Mouse (Mus musculus) embryonic facial prominence, embryonic 11.5 days (tissue): ENCODE data around the gene Taok3. TPM values are rescaled to one million over a fixed set of nuclear protein-coding genes. Genes with fewer than 3 reads are reported as not detected.
A peak's percentile ranks its signal among the peaks of the same experiment; 100 is the strongest.

Experiments used
- ATAC-seq: fragments of 200-750 bp; cut with Nextera tagmentation; replicated peaks from 2 replicates; pipeline ENCODE4 v1.8.0; 2017; ENCODE audit warnings: low read depth; ENCODE audit not compliant: insufficient number of reproducible peaks, low FRiP score, low TSS enrichment
- DNase-seq: peaks from one replicate; pipeline ENCODE4 v3.0.0-alpha.2; 2015; ENCODE audit warnings: low spot score
- H3K27ac ChIP-seq: fragments of 300-500 bp; sonication (generic); replicated peaks from 2 replicates; pipeline ENCODE4 v1.5.1; 2014; ENCODE audit warnings: mild to moderate bottlenecking, low read depth, low read length, control low read depth
- H3K27me3 ChIP-seq: fragments of 300-500 bp; sonication (generic); 2 replicates; pipeline ENCODE4 v1.6.1; 2014; ENCODE audit warnings: mild to moderate bottlenecking, low read length, moderate library complexity, mixed read lengths; ENCODE audit not compliant: control insufficient read depth, insufficient read depth
- H3K36me3 ChIP-seq: fragments of 300-500 bp; sonication (generic); replicated peaks from 2 replicates; pipeline ENCODE4 v1.6.1; 2014; ENCODE audit warnings: low read depth, mild to moderate bottlenecking, low read length, moderate library complexity, mixed read lengths; ENCODE audit not compliant: control insufficient read depth, insufficient read depth
- H3K4me1 ChIP-seq: fragments of 300-500 bp; sonication (generic); 2 replicates; pipeline ENCODE4 v1.6.1; 2014; ENCODE audit warnings: low read length, mixed read lengths; ENCODE audit not compliant: control insufficient read depth, insufficient read depth
- H3K4me2 ChIP-seq: fragments of 300-500 bp; sonication (generic); 2 replicates; pipeline ENCODE4 v1.6.1; 2014; ENCODE audit warnings: low read depth, mild to moderate bottlenecking, control low read depth, low read length, moderate library complexity
- H3K4me3 ChIP-seq: fragments of 300-500 bp; sonication (generic); 2 replicates; pipeline ENCODE4 v1.5.1; 2014; ENCODE audit warnings: low read depth, low read length, control low read depth
- H3K9ac ChIP-seq: fragments of 300-500 bp; sonication (generic); replicated peaks from 2 replicates; pipeline ENCODE4 v1.6.1; 2014; ENCODE audit warnings: mild to moderate bottlenecking, control low read depth, low read length
- H3K9me3 ChIP-seq: fragments of 300-500 bp; sonication (generic); replicated peaks from 2 replicates; pipeline ENCODE4 v1.6.1; 2016; ENCODE audit warnings: mild to moderate bottlenecking, low read length, inconsistent platforms, mixed read lengths; ENCODE audit not compliant: control insufficient read depth
- WGBS: fragments of 180-500 bp; shearing (Covaris S2); extraction: QIAGEN DNeasy Blood & Tissue Kit; methylation state at CpG from one replicate; pipeline ENCODE4 v1.1.7; 2014; 5-methylcytosine and 5-hydroxymethylcytosine counted together
- polyA plus RNA-seq: library from polyadenylated mRNA; unstranded; fragments of >200 nt; fragmentation: Nextera tagmentation; extraction: Ambion mirVana; gene quantifications from 2 replicates; pipeline ENCODE4 v1.2.1, GENCODE M21; 2014

The Taok3 gene
- polyA plus RNA-seq, 1 experiment from 2014 or later = 12.0 TPM

DNA sequence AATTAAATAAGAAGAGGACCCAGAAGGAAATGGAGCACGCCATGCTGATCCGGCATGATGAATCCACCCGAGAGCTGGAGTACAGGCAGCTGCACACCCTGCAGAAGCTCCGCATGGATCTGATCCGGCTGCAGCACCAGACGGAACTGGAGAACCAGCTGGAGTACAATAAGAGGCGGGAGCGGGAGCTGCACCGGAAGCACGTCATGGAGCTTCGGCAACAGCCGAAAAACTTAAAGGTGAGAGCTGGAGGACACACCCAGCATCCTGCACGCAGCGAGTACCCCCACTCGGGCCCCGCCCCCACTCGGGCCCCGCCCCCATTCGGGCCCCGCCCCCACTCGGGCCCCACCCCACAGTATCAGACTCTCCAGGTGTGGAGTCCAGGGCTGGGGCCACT, 143.6 kb downstream of the Taok3 start:
- Histone ChIP-seq H3K4me3 (no peak overlapping the region), H3K9me3 (no peaks in the 10 kb centered on the region), H3K27ac (no peak overlapping the region), H3K27me3 (no peaks in the 10 kb centered on the region), H3K9ac (no peak overlapping the region), H3K4me1 (no peaks in the 10 kb centered on the region), H3K4me2 (no peak overlapping the region), H3K36me3 (no peaks in the 10 kb centered on the region)
- 87% methylated on average over 21 of the region's 21 CpGs for WGBS
- ATAC-seq (no peak; the same call in 1 of the 2 replicates), DNase-seq (no peak)

DNA sequence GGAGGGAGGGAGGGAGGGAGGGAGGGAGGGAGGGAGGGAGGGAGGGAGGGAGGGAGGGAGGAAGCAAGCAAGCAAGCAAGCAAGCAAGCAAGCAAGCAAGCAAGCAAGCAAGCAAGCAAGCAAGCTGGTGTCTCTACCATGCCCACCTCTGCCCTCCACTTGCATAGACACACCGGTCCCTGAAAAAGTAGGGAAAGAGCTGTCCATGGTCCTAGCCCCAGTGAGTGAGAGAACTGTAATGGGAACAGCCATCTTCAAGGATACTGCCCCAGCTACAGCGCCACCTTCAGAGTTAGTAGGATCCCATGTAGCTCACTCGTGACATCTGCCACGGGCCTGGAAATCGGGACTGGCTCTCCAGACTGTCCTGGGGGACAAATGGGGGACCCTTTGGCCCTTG, 144.8 kb downstream of the Taok3 start:
- no peaks in the 10 kb centered on the region for H3K36me3 ChIP-seq
- no peaks in the 10 kb centered on the region for H3K4me1 ChIP-seq
- no peak overlapping the region for H3K4me2 ChIP-seq
- H3K9me3 ChIP-seq = no peaks in the 10 kb centered on the region
- no peak overlapping the region for H3K9ac ChIP-seq
- WGBS = 46% methylated on average over 5 of the region's 5 CpGs
- H3K27ac ChIP-seq = no peak overlapping the region
- peak; percentile 71 for DNase-seq
- no peak overlapping the region for H3K4me3 ChIP-seq
- no peaks in the 10 kb centered on the region for H3K27me3 ChIP-seq
- no peak for ATAC-seq

DNA sequence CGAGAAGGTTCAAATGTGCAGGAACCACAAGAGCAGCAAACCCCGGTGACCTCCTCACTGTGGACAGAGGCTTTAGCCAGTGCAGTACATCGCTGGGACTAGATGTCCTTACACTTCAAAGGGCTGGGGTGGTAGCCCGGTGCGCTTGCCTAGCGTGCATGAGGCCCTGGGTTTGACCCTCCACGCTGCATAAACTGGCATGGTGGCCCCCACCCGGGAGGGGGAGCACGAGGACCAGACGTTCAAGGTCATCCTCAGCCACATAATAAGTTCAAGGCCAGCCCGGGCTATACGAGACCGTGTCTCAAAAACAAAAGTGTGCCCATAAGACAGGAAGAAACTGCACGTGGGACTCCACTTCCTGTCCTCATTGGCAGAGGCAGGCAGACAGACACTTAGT, 148.0 kb downstream of the Taok3 start:
- Histone ChIP-seq H3K9me3 (no peaks in the 10 kb centered on the region), H3K4me3 (no peak overlapping the region), H3K4me1 (no peaks in the 10 kb centered on the region), H3K4me2 (no peak overlapping the region), H3K27ac (no peak overlapping the region), H3K27me3 (no peaks in the 10 kb centered on the region), H3K9ac (no peak overlapping the region), H3K36me3 (no peaks in the 10 kb centered on the region)
- ATAC-seq (no peak), DNase-seq (no peak)
- WGBS = 75% methylated on average over 14 of the region's 14 CpGs

DNA sequence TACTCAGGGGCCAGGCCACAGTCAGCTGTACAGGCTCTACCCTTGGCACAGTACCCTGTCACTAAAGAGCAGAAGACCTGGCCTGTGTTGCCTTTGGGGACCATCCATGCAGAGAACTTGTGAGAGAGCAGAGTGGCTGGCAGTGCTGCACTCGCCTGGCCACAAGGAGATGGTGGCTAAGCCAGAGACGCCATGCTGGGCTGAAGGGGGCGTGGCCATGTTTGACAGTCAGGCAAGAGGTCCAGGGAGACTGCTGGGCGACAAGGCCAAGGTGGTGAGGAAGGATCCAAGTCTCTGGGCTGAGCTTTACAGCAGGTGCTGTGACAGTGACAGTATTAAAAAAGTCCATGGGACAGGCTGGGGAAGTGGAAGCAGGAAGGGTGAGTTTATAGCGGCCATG, 148.8 kb downstream of the Taok3 start:
- Histone ChIP-seq H3K36me3 (no peaks in the 10 kb centered on the region), H3K9ac (no peak overlapping the region), H3K9me3 (no peaks in the 10 kb centered on the region), H3K4me2 (no peak overlapping the region), H3K4me1 (no peaks in the 10 kb centered on the region), H3K27me3 (no peaks in the 10 kb centered on the region), H3K27ac (no peak overlapping the region), H3K4me3 (no peak overlapping the region)
- 39% methylated on average over 5 of the region's 5 CpGs for WGBS
- no peak for DNase-seq
- ATAC-seq = no peak

DNA sequence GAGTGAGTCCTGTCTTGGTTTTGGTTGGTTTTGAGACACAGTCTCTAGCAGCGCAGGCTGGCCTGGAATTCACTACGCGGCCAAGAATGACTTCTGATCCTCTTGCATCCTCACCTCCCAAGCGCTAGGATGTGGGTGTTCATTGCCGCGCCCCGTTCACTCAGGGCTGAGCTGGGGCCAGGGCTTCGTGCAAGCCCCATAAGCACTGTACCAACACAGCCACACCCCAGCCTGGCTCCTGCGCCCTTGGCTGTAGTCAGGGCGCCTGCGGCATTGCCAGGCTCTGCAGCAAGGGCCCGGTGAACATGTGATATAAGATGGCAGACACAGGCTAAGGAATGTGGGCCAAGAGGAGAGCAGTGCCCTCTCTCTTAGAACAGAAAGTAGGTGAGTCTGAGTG, 149.5 kb downstream of the Taok3 start:
- H3K27ac ChIP-seq = no peak overlapping the region

DNA sequence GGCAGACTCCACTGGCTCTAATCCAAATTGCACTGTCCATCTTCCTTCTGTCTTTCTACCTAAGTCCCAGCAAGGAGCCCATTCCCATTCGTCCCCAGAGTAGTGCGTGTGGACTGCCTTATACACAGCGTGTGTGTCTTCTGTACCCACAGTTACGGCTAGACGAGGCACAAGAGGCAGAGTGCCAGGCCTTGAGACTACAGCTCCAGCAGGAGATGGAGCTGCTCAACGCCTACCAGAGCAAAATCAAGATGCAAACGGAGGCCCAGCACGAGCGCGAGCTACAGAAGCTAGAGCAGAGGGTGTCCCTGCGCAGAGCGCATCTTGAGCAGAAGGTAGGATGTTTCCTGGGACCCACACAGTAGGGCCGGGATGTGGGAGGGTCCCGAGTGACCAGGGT, 152.0 kb downstream of the Taok3 start:
- Histone ChIP-seq H3K9me3 (no peaks in the 10 kb centered on the region), H3K4me2 (no peak overlapping the region), H3K36me3 (no peaks in the 10 kb centered on the region), H3K9ac (no peak overlapping the region), H3K4me1 (no peaks in the 10 kb centered on the region), H3K4me3 (no peak overlapping the region), H3K27ac (no peak overlapping the region), H3K27me3 (no peaks in the 10 kb centered on the region)
- ATAC-seq = no peak
- no peak for DNase-seq
- 92% methylated on average over 14 of the region's 14 CpGs for WGBS

More for the DNA sequence above, 149.5 kb downstream of the Taok3 start:
- Histone ChIP-seq H3K9ac (no peak overlapping the region), H3K4me2 (no peak overlapping the region), H3K27me3 (no peaks in the 10 kb centered on the region), H3K4me1 (no peaks in the 10 kb centered on the region), H3K4me3 (no peak overlapping the region), H3K9me3 (no peaks in the 10 kb centered on the region), H3K36me3 (no peaks in the 10 kb centered on the region)
- DNase-seq = no peak
- ATAC-seq = no peak
- 96% methylated on average over 12 of the region's 12 CpGs for WGBS

DNA sequence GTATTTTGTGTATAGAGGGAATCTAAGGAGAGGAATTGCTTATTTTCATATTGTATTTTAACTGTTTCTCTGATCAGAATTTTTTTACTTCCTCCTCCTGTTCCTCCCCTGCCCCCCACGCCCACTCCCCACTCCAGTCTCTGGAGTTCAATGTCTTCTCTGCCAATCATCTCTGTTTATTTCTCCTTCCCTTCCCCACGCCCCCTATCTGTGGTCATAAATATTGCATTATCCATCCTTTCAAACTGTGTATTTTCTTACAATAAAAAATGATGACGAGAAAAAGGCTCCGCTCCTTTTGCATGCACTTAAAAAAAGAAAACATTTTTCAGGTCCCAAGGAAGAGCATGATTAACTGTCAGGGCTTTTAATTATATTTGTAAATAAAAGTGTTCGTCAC, 154.9 kb downstream of the Taok3 start:
- 70% methylated on average over 5 of the region's 5 CpGs for WGBS
- no peak overlapping the region for H3K4me3 ChIP-seq
- H3K36me3 ChIP-seq = no peaks in the 10 kb centered on the region
- no peaks in the 10 kb centered on the region for H3K4me1 ChIP-seq
- no peak overlapping the region for H3K9ac ChIP-seq
- ATAC-seq (no peak), DNase-seq (peak; percentile 9)
- H3K4me2 ChIP-seq = no peak overlapping the region
- H3K27me3 ChIP-seq = no peaks in the 10 kb centered on the region
- no peaks in the 10 kb centered on the region for H3K9me3 ChIP-seq
- H3K27ac ChIP-seq = no peak overlapping the region

DNA sequence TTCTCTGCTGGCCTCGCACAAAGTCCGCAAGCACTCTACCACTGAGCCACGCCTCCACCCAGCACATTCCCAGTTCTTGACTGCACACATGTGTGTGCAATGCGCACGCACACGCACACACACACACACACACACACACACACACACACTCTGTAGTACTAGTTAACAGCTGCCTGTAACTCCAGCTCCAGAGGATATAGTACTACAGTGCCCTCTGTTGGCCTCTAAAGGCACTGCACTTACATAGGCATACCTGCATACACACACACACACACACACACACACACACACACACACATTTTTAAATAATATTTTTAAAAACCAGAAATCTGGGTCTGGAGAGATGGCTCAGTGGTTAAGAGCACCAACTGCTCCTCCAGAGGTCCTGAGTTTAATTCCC, 157.9 kb downstream of the Taok3 start:
- H3K9me3 ChIP-seq = no peaks in the 10 kb centered on the region
- DNase-seq = peak; percentile 13
- no peak overlapping the region for H3K4me3 ChIP-seq
- H3K27ac ChIP-seq = no peak overlapping the region
- H3K4me2 ChIP-seq = no peak overlapping the region
- 93% methylated on average over 6 of the region's 6 CpGs for WGBS
- no peaks in the 10 kb centered on the region for H3K27me3 ChIP-seq
- no peak overlapping the region for H3K9ac ChIP-seq
- H3K4me1 ChIP-seq = no peaks in the 10 kb centered on the region
- no peaks in the 10 kb centered on the region; the same call in 1 of the 2 replicates for H3K36me3 ChIP-seq
- ATAC-seq = no peak
